Mouse (Mus musculus) monocyte, adult 2 months (primary cell): ENCODE measurements around the gene Ggt7.
"Not testable (repeated sequence)": the region's sequence is repeated elsewhere in the genome, so short reads cannot be mapped to it uniquely, and the experiment has no call there.

ENCODE experiments used
- DNase-seq, 2 experiments: peaks; one replicate each; pipeline ENCODE4 v3.0.0; 2022; ENCODE audit warnings: low spot score in 2 of 2, low read depth in 1 of 2

The Ggt7 gene

GRCm38 (mm10) chr2:155512479-155512878 lies 5.6 kb downstream of the Ggt7 start:
- DNase-seq: peak in 1 of 2 experiments; percentile 33

- DNase-seq: no peak
Observed at GRCm38 (mm10) chr2:155507721-155508470, 10.1 kb downstream of the Ggt7 start.

- DNase-seq: no peak
Observed at GRCm38 (mm10) chr2:155505811-155506210, 12.2 kb downstream of the Ggt7 start.

GRCm38 (mm10) chr2:155504440-155505355 lies 13.3 kb downstream of the Ggt7 start:
- DNase-seq: no peak

GRCm38 (mm10) chr2:155502596-155502995 lies 15.4 kb downstream of the Ggt7 start:
- DNase-seq: no peak

GRCm38 (mm10) chr2:155490998-155491397 lies 27.0 kb downstream of the Ggt7 start:
- no peak for DNase-seq

GRCm38 (mm10) chr2:155482021-155482420 lies 36.0 kb downstream of the Ggt7 start:
- DNase-seq: peak; percentile 32 to 42

- DNase-seq: peak in 1 of 2 experiments; percentile 5
Observed at GRCm38 (mm10) chr2:155473570-155474088, 44.4 kb downstream of the Ggt7 start, which contains the start of gene Ncoa6. TSS of gene Ncoa6 (minus strand) at chr2:155473894.

GRCm38 (mm10) chr2:155472671-155473569 lies 45.1 kb downstream of the Ggt7 start:
- peak in 1 of 2 experiments; percentile 10 for DNase-seq

- no peak for DNase-seq
Observed at GRCm38 (mm10) chr2:155466861-155467260, 51.2 kb downstream of the Ggt7 start.

GRCm38 (mm10) chr2:155453591-155453990 lies 64.4 kb downstream of the Ggt7 start:
- DNase-seq: no peak

GRCm38 (mm10) chr2:155451256-155451655 lies 66.8 kb downstream of the Ggt7 start:
- no peak for DNase-seq

- not testable (repeated sequence) for DNase-seq
Observed at GRCm38 (mm10) chr2:155447906-155448305, 70.1 kb downstream of the Ggt7 start.

GRCm38 (mm10) chr2:155443446-155443845 lies 74.6 kb downstream of the Ggt7 start:
- no peak for DNase-seq

GRCm38 (mm10) chr2:155442916-155443315 lies 75.1 kb downstream of the Ggt7 start:
- DNase-seq: no peak
